Mouse (Mus musculus): ENCODE data around the gene Prcc. TPM values are rescaled to one million over a fixed set of nuclear protein-coding genes. Genes with fewer than 3 reads are reported as not detected.
"Not testable (repeated sequence)": the region's sequence is repeated elsewhere in the genome, so short reads cannot be mapped to it uniquely, and the experiment has no call there.

Prcc gene
- total RNA-seq, 2 experiments from 2014 or later: 63.0 to 63.8 TPM

- intact Hi-C loops (cut with DNase I): no loop called here
Measured at GRCm38 (mm10) chr3:87907906-87908305, 22.5 kb upstream of the Prcc start.

DNA sequence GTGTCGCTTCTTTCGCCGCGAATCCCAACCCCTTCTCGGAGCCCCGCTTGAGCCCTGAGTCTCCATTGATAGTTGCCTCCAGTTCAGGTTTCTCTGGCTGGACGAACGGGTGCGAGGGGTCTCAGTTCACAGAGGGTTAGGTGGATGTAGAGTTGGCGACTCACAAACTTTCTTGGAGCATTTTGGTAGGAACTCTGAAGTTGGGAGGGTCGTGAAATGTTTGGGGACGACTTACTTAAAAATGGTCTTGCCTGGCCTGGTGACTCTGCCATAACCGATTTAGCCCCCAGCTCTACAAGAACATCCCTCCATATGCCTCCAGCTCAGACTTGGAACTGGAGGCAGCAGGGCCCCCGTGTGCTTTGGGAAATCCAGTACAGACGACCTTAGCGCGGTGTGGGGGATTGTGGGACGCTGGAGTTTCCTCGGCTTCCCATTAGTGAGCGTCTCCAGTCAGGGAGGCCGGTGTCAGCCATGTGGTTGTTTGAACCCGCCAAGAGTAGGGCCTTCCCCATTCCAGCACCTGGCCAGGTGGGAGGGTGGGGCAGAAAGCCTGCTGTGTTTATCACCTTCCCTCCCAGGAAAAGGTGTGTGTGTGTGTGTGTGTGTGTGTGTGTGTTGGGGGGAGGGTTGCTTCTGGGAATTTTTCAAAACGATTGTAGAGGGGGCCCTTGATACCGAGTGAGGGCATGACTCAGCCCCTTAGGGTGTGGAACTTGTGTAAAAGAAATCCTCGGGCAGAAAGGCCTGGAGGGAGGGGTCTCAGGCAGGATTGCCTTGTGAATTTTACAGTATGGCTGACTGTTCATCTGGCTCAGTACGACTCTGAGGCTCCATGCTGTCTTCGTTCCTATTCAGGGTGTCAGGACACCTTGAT lies 21.8 kb upstream of the Prcc start:
- intact Hi-C loops (cut with DNase I): no loop called here
- DNase-seq (ENCODE audit: extremely low spot score in 1 of 2, low spot score in 2 of 2): peak in 1 of 2 experiments; percentile 27

More at GRCm38 (mm10) chr3:87907906-87908305, 22.5 kb upstream of the Prcc start:
- DNase-seq (ENCODE audit: extremely low spot score in 1 of 2, low spot score in 2 of 2): no peak

- DNase-seq (ENCODE audit: extremely low spot score in 1 of 2, low spot score in 2 of 2): peak; percentile 18 to 69
- intact Hi-C loops (cut with DNase I): no loop called here
Measured at GRCm38 (mm10) chr3:87906601-87906980, 21.2 kb upstream of the Prcc start.

DNA sequence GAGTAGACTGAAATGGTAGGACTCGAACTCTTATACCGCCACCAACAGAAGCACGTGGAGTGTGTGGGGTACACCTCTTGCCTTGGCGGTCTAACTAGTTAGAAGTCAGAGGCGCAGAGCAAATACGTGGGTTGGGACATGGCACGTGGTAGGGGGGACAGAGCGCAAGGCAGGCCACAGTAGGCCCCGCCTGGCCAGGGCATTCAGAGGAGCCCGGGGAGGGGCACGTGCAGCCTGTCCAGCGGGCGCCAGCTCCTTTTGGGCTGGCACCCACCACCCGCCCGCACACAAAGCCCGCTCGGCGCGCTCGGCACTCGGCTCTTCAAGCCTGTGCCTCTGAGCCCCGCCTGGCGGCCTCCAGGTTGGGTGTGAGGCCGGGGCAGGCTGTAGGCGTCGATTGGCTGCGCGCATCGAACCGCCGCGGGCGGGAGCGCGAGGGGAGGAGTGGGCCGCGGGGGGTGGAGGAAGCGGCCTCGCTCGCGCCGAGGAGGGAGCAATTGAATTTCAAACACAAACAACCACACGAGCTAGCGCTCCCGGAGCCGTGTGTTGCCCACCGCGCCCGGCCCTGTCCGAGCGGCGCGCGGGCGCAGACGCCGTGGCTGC lies 20.6 kb upstream of the Prcc start, which contains the start of gene Hdgf:
TSS of gene Hdgf (plus strand) at position 442 of the 606 bp plus-strand sequence.
- peak; percentile 92 to 98 for DNase-seq (ENCODE audit: extremely low spot score in 1 of 2, low spot score in 2 of 2)
- intact Hi-C loops (cut with DNase I): no loop called here

DNA sequence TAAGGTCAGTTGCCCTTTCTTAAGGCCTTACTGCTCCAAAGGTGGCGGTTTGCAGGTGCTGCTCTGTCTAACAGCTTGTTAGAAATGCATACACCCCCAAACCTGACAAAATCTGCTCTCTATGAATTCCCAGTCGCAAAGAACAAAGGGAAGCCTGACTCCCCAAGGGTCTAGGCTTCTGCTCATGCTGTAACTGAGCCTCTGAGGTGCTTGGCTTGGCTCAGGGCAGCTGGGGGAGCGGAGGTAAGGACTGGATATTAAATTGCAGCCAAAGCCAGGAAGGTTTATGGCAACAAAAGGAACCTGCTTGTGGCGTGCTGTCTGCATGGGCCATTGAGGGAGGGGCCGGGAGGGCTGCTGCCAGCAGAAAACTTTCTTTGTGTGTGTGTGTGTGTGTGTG lies 18.4 kb upstream of the Prcc start:
- intact Hi-C loops (cut with DNase I): no loop called here
- no peak for DNase-seq (ENCODE audit: extremely low spot score in 1 of 2, low spot score in 2 of 2)

DNA sequence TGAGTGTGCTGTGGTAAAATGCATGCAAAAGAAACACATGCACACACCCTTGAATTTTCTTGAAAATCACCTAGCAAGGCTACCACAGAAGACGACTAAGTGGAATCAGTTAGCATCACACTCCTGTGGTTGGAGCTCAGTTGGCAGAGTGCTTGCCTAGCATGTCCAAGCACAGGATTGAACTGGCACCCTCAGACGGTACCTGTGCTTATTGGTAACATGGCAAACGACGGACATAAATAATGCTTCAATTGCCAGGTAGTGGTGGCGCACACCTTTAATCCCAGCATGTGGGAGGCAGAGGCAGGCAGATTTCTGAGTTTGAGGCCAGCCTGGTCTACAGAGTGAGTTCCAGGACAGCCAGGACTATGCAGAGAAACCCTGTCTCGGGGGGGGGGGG lies 16.6 kb upstream of the Prcc start:
- DNase-seq (ENCODE audit: extremely low spot score in 1 of 2, low spot score in 2 of 2); intact Hi-C loops (cut with DNase I): not testable (repeated sequence)

DNA sequence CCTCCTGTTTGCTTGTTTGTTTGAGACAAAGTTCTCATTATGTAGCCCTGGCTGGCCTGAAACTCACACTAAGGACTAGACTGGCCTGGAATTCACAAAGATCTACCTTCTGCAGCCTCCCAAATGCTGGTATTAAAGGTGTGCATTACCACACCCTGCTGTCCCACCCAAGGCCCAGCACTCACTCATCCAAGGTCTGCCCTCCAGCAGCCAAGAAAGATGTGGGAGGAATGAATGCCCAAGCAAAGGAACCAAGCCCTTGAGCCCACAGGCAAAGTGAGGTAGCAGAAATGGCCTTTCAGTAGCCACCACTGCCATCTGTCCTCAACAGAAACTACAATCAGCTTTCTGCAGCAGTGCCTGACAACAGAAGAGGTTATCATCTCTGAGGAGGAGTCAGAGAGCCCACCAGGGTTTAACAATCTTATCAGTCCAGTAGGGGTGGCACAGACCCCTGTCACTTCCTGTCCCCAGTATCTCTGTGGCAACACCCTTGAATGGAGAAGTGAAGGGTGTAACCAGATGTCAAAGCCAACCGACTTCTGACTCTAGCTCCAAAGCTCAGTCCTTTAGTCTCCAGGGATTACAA lies 15.7 kb upstream of the Prcc start:
- DNase-seq (ENCODE audit: extremely low spot score in 1 of 2, low spot score in 2 of 2): no peak

GRCm38 (mm10) chr3:87899776-87900175 lies 14.4 kb upstream of the Prcc start:
- DNase-seq (ENCODE audit: extremely low spot score in 1 of 2, low spot score in 2 of 2): no peak
- intact Hi-C loops (cut with DNase I): no loop called here

More for the DNA sequence above, 15.7 kb upstream of the Prcc start:
- intact Hi-C loops (cut with DNase I): no loop called here

DNA sequence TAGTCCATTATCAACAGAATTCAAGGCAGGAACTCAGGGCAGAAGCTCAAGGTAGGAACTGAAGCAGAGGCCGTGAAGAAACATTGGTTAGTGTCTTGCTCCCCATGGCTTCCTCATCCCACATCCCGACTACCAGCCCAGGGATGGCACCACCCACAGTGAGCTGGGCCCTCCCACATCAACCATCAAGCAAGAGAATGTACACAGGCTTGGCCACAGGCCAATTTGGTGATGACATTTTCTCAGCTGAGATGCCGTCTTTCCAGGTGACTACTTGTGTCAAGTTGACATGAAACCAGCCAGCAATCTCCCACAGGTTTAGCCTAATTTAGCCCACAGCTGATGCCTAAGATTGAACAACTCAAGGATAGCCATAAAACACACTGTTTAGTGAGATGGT lies 13.9 kb upstream of the Prcc start:
- DNase-seq (ENCODE audit: extremely low spot score in 1 of 2, low spot score in 2 of 2): peak in 1 of 2 experiments; percentile 22
- intact Hi-C loops (cut with DNase I): no loop called here

GRCm38 (mm10) chr3:87893367-87893905 lies 8.0 kb upstream of the Prcc start:
- intact Hi-C loops (cut with DNase I): no loop called here

DNA sequence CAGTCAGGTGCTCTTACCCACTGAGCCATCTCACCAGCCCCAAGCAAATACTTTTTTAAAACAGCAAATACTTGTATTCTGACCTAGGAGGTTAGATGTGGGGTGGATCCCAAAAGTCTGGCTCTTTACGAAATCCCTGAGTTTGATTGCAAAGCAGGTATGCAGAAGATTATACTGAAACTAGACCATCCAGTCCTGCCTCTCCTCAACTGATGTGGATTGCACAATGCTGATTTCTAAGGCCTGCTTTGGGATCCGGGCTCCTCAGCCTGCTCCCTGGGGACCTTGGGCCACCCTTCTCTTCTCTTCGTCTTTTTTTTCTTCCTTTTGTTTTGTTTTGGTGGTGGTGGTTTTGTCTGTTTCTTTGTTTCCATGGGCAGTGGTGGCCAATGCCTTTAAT lies 6.1 kb upstream of the Prcc start:
- intact Hi-C loops (cut with DNase I): no loop called here
- no peak for DNase-seq (ENCODE audit: extremely low spot score in 1 of 2, low spot score in 2 of 2)

More at GRCm38 (mm10) chr3:87893367-87893905, 8.0 kb upstream of the Prcc start:
- no peak for DNase-seq (ENCODE audit: extremely low spot score in 1 of 2, low spot score in 2 of 2)

DNA sequence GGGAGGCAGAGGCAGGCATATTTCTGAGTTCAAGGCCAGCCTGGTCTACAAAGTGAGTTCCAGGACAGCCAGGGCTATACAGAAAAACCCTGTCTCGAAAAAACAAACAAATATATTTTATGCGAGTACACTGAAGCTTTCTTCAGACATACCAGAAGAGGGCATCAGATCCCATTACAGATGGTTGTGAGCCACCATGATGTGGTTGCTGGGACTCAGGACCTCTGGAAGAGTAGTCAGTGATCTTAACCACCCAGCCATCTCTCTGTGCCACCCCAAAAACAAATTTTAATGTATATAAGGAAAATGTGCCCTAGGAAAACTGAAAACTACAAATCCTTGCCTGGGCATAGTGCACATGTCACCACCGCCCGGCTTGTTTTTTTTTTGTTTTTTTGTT lies 2.0 kb upstream of the Prcc start:
- DNase-seq (ENCODE audit: extremely low spot score in 1 of 2, low spot score in 2 of 2); intact Hi-C loops (cut with DNase I): not testable (repeated sequence)

- no peak for DNase-seq (ENCODE audit: extremely low spot score in 1 of 2, low spot score in 2 of 2)
- intact Hi-C loops (cut with DNase I): no loop called here
Measured at GRCm38 (mm10) chr3:87886416-87886815, 1.0 kb upstream of the Prcc start.

DNA sequence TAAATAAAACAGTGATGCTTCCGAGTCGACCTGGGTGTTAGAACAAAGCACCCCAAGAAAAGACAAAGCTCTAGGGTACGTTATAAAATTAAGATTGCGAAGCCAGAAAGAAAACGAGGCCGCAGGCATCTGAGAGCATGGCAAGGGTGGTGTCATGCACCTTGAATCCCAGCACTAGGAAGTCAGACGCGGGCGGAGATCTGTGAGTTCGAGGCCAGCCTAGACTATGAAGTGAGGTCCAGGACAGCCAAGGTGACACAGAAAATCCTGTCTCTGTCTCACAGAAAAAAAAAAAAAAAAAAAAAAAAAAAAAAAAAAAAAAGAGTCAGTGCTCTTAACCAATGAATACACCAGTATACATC lies 577 bp upstream of the Prcc start:
- peak in 1 of 2 experiments; percentile 46 for DNase-seq (ENCODE audit: extremely low spot score in 1 of 2, low spot score in 2 of 2)
- intact Hi-C loops (cut with DNase I): no loop called here

- intact Hi-C loops (cut with DNase I): no loop called here
- DNase-seq (ENCODE audit: extremely low spot score in 1 of 2, low spot score in 2 of 2): peak; percentile 23 to 73
Measured at GRCm38 (mm10) chr3:87884708-87885251, 628 bp downstream of the Prcc start.

- intact Hi-C loops (cut with DNase I): no loop called here
- DNase-seq (ENCODE audit: extremely low spot score in 1 of 2, low spot score in 2 of 2): no peak
Measured at GRCm38 (mm10) chr3:87884291-87884690, 1.1 kb downstream of the Prcc start.

- intact Hi-C loops (cut with DNase I): no loop called here
- DNase-seq (ENCODE audit: extremely low spot score in 1 of 2, low spot score in 2 of 2): no peak
Measured at GRCm38 (mm10) chr3:87877730-87878129, 7.7 kb downstream of the Prcc start.

GRCm38 (mm10) chr3:87864111-87864510 lies 21.3 kb downstream of the Prcc start:
- intact Hi-C loops (cut with DNase I): not testable (repeated sequence)

GRCm38 (mm10) chr3:87859813-87860212 lies 25.6 kb downstream of the Prcc start:
- DNase-seq (ENCODE audit: extremely low spot score in 1 of 2, low spot score in 2 of 2): peak; percentile 57 to 66
- intact Hi-C loops (cut with DNase I): loop anchor here (5.0 kb wide), 1 partner anchor 68 kb away; no protein-coding TSS in a partner anchor

More at GRCm38 (mm10) chr3:87864111-87864510, 21.3 kb downstream of the Prcc start:
- not testable (repeated sequence) for DNase-seq (ENCODE audit: extremely low spot score in 1 of 2, low spot score in 2 of 2)
